Mouse (Mus musculus) CD4-positive, CD25-positive, alpha-beta regulatory T cell, adult 4 months (primary cell): ENCODE data around the gene Ces4a. TPM values are rescaled to one million over a fixed set of nuclear protein-coding genes. Genes with fewer than 3 reads are reported as not detected.
A peak's percentile ranks its signal among the peaks of the same experiment; 100 is the strongest.
"Not testable (repeated sequence)": the region's sequence is repeated elsewhere in the genome, so short reads cannot be mapped to it uniquely, and the experiment has no call there.

Experiments
- ATAC-seq: one replicate; pipeline ENCODE4 v1.8.0; 2017
- polyA plus RNA-seq, 2 experiments: library from polyadenylated mRNA; unstranded; fragments of 100-300 nt; shearing (Covaris generic); gene quantifications; one replicate each; pipeline ENCODE4 v1.2.1; 2017

The Ces4a gene
- under 1 TPM in 1 of 2 experiments, not detected in 1; 0.13 TPM for polyA plus RNA-seq

- ATAC-seq = no peak
These were observed at the start of gene Ces4a for GRCm38 (mm10) chr8:105131509-105131908. Gene Ces4a, plus strand, starts transcription at chr8:105131800.

- no peak for ATAC-seq
These were observed 48.0 kb upstream of the Ces4a start, which contains the start of gene Ces3b for GRCm38 (mm10) chr8:105083449-105084050. Gene Ces3b, plus strand, starts transcription at chr8:105083753.

GRCm38 (mm10) chr8:105088166-105088565 lies 43.4 kb upstream of the Ces4a start:
- not testable (repeated sequence) for ATAC-seq

- ATAC-seq = no peak
These were observed 43.0 kb upstream of the Ces4a start for GRCm38 (mm10) chr8:105088581-105088980.

- no peak for ATAC-seq
These were observed 37.6 kb upstream of the Ces4a start for GRCm38 (mm10) chr8:105093992-105094391.

GRCm38 (mm10) chr8:105102101-105102785 lies 29.4 kb upstream of the Ces4a start:
- ATAC-seq = not testable (repeated sequence)

GRCm38 (mm10) chr8:105103701-105104100 lies 27.9 kb upstream of the Ces4a start:
- not testable (repeated sequence) for ATAC-seq

- no peak for ATAC-seq
These were observed 27.4 kb upstream of the Ces4a start for GRCm38 (mm10) chr8:105104220-105104619.

- no peak for ATAC-seq
These were observed 1.7 kb upstream of the Ces4a start for GRCm38 (mm10) chr8:105129864-105130263.

- ATAC-seq = peak; percentile 53
These were observed 6.8 kb downstream of the Ces4a start for GRCm38 (mm10) chr8:105138423-105138822.

GRCm38 (mm10) chr8:105142395-105142794 lies 10.8 kb downstream of the Ces4a start:
- ATAC-seq = no peak

- no peak for ATAC-seq
These were observed 20.1 kb downstream of the Ces4a start for GRCm38 (mm10) chr8:105151654-105152053.

- no peak for ATAC-seq
These were observed 21.2 kb downstream of the Ces4a start for GRCm38 (mm10) chr8:105152623-105153398.

- ATAC-seq = no peak
These were observed 22.7 kb downstream of the Ces4a start for GRCm38 (mm10) chr8:105154316-105154715.

- ATAC-seq = no peak
These were observed 23.6 kb downstream of the Ces4a start for GRCm38 (mm10) chr8:105155091-105155745.

- peak; percentile 70 for ATAC-seq
These were observed 26.0 kb downstream of the Ces4a start for GRCm38 (mm10) chr8:105157555-105157954.

- ATAC-seq = peak; percentile 26
These were observed 26.5 kb downstream of the Ces4a start for GRCm38 (mm10) chr8:105158084-105158483.

GRCm38 (mm10) chr8:105161121-105161652 lies 29.6 kb downstream of the Ces4a start:
- no peak for ATAC-seq

GRCm38 (mm10) chr8:105164272-105164902 lies 32.8 kb downstream of the Ces4a start:
- ATAC-seq = no peak

- ATAC-seq = no peak
These were observed 33.6 kb downstream of the Ces4a start for GRCm38 (mm10) chr8:105165191-105165590.

- no peak for ATAC-seq
These were observed 35.5 kb downstream of the Ces4a start for GRCm38 (mm10) chr8:105167116-105167515.

GRCm38 (mm10) chr8:105169582-105169981 lies 38.0 kb downstream of the Ces4a start:
- ATAC-seq = no peak
